Mouse (Mus musculus): ENCODE measurements around the gene Emc8. TPM values are rescaled to one million over a fixed set of nuclear protein-coding genes. Genes with fewer than 3 reads are reported as not detected.

Gene Emc8
- total and polyA plus RNA-seq, 2 experiments from 2014 or later = 43.7 to 104 TPM

DNA sequence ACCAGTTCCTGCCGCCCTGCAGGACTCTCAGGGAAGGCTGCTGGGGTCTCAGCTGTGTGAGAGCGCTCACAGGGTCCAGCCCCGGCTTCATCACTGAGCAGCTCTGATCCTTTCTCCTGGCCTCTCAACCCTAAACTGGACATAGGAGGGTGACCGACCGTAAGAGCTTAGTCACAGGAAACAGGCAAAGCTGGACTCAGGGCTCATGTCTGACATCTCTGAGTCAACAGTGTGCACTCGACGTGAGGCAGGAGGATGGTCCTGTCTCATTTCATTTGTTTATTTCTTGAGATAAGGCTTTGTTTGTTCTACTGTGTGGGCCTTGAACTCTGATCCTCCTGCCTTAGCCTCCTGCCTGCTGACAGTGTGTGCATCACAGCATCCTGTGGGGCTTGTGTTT lies 47.9 kb downstream of the Emc8 start:
- Histone ChIP-seq H3K36me3 (ENCODE audit: insufficient read depth) (no peaks in the 10 kb centered on the region), H3K9ac (no peak overlapping the region), H3K27ac (ENCODE audit: low read depth, low read length) (no peak overlapping the region), H3K4me1 (ENCODE audit: insufficient read depth) (0 out of 2 replicates have a peak, but pooled peaks cover 4% of the 10 kb centered on the region), H3K4me2 (ENCODE audit: low read depth) (no peak overlapping the region), H3K4me3 (ENCODE audit: low read depth, low read length) (no peak overlapping the region), H3K27me3 (ENCODE audit: insufficient read depth, low read length) (no peaks in the 10 kb centered on the region), H3K9me3 (ENCODE audit: low read length) (no peaks in the 10 kb centered on the region)
- 57% methylated on average over 7 of the region's 7 CpGs for WGBS
- no peak for TF ChIP-seq CTCF (IDR thresholded peaks at IDR 0.05; ENCODE audit: low read depth)
- DNase-seq (no peak), ATAC-seq (no peak)

DNA sequence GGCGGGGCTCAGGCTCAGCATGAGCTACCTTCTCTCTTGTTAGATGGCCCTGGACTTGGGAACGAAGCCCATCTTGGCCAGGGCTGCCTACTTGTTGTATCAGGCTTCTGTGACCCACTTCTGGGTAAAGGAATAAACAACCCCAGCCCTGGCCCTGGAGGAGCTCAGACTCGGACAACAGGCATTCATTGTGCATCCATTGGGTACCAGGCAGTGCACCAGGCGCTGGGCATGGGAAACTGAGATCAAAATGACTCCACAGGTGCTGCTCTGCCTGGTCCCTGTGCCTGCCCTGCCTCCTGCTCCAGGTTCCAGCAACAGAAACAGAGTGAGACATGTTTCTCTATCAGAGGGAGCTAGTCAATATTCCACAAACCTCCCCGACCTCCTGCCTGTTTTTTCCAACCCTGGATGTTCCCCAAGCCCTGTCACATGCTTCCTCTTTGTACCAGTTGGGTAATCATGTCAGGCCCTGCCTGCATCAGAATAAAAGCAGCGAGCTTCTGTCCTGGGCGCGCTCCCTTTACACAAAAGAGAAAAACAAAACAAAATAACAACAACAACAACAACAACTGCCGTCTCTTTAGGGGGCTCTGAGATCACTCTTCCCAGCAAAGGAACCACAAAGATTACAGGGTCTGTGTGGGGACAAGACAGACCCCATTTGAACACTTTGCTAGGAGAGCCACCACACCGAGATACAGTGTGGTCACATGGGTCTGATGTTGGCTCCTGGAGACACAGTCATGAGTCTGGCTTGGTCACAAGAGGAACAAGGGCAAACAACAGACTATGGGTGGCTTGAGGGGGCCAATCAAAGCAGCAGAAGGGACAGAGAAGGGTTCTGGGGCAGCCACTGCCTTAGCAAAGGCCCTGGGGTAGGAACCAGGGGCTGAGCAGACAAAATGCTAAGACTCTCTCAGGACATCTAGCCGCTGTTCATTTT lies 48.9 kb downstream of the Emc8 start:
- WGBS = 62% methylated on average over 11 of the region's 11 CpGs

DNA sequence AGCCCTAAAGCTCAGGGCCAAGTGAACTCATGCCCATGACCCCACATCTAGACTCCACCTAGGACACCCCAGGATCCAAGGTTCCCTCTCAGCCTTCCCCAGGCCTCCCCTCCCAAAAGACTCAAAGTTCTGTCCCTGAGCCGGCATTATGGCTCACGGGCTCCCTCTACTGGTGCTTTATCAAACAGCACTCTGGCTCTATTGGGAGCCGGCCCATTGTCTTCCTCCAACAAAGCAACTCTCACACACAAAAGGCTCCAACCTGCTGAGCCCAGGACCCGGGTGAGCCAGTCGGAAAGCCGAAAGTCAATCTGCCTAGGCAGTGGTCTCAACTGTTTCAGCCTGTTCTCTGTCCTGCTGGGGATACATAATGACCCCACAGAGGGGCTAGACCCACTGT lies 50.3 kb downstream of the Emc8 start:
- Histone ChIP-seq H3K27ac (ENCODE audit: low read depth, low read length) (no peak overlapping the region), H3K9ac (no peak overlapping the region), H3K36me3 (ENCODE audit: insufficient read depth) (no peaks in the 10 kb centered on the region), H3K4me1 (ENCODE audit: insufficient read depth) (0 out of 2 replicates have a peak, but pooled peaks cover 4% of the 10 kb centered on the region), H3K27me3 (ENCODE audit: insufficient read depth, low read length) (no peaks in the 10 kb centered on the region), H3K9me3 (ENCODE audit: low read length) (no peaks in the 10 kb centered on the region), H3K4me2 (ENCODE audit: low read depth) (no peak overlapping the region), H3K4me3 (ENCODE audit: low read depth, low read length) (no peak overlapping the region)
- DNase-seq (peak; percentile 89), ATAC-seq (peak; percentile 70)
- TF ChIP-seq CTCF (IDR thresholded peaks at IDR 0.05; ENCODE audit: low read depth) = peak; percentile 93
- WGBS = 0% methylated on average over 6 of the region's 6 CpGs

More for the DNA sequence above, 48.9 kb downstream of the Emc8 start:
- no peaks in the 10 kb centered on the region for H3K9me3 ChIP-seq (ENCODE audit: low read length)
- H3K4me2 ChIP-seq (ENCODE audit: low read depth) = no peak overlapping the region
- no peaks in the 10 kb centered on the region for H3K36me3 ChIP-seq (ENCODE audit: insufficient read depth)
- H3K9ac ChIP-seq = no peak overlapping the region
- 0 out of 2 replicates have a peak, but pooled peaks cover 4% of the 10 kb centered on the region for H3K4me1 ChIP-seq (ENCODE audit: insufficient read depth)
- H3K27me3 ChIP-seq (ENCODE audit: insufficient read depth, low read length) = no peaks in the 10 kb centered on the region
- ATAC-seq = no peak
- no peak for DNase-seq
- H3K4me3 ChIP-seq (ENCODE audit: low read depth, low read length) = no peak overlapping the region
- no peak for TF ChIP-seq CTCF (IDR thresholded peaks at IDR 0.05; ENCODE audit: low read depth)
- H3K27ac ChIP-seq (ENCODE audit: low read depth, low read length) = no peak overlapping the region

DNA sequence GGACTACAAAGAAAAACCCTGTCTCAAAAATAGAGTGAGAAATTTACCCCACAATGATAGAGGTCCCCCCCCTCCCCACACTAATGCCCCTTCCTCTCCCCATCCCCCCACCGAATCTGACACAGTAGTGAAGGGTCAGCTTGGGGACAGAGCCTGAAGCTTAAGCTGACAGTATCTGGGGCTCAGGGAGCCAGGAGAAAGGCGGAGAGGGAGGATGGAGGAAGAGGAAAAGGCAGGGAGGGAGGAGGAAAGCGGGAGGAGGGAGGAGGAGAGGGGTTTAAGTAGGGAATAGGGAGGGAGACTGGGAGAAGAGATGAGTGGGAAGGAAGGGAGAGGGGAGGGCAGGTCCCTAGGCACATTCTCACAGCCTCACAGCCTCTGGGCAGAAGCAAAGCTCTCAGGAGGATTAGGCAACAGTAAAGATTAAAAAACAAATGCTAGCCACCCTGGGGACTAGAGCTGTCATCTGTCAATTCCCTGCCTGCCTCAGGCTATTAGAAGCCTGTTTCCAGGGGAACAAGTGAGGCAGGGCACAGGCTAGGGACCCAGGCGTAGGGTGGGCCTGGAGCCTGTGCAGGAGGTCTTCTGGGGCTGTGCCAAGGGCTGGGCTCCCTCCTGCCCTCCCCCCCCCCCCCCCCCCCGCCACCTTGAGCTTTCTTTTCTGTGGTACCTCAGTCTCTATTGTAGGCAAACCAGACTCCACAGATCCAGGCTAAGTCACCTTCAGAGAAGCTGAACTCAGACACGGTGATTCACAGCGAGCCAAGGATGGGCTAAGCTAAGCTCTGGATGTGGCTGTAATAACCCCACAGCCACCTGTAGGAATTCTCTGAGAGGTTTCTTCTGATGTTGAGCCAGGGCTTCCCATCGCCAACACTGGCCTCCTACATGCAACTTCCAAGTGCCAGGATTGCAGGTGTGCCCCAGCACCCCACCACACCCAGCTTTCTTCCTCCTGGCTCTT lies 51.4 kb downstream of the Emc8 start:
- DNase-seq (no peak), ATAC-seq (peak; percentile 32)
- no peak overlapping the region; the same call in 1 of the 2 replicates for H3K27ac ChIP-seq (ENCODE audit: low read depth, low read length)
- no peaks in the 10 kb centered on the region for H3K36me3 ChIP-seq (ENCODE audit: insufficient read depth)
- H3K9ac ChIP-seq = peak overlapping the region; percentile 14; the same call in 1 of the 2 replicates
- no peaks in the 10 kb centered on the region for H3K9me3 ChIP-seq (ENCODE audit: low read length)
- 0 out of 2 replicates have a peak, but pooled peaks cover 4% of the 10 kb centered on the region for H3K4me1 ChIP-seq (ENCODE audit: insufficient read depth)
- 19% methylated on average over 7 of the region's 8 CpGs for WGBS
- no peak overlapping the region for H3K4me2 ChIP-seq (ENCODE audit: low read depth)
- no peak overlapping the region for H3K4me3 ChIP-seq (ENCODE audit: low read depth, low read length)
- H3K27me3 ChIP-seq (ENCODE audit: insufficient read depth, low read length) = no peaks in the 10 kb centered on the region
- no peak for TF ChIP-seq CTCF (IDR thresholded peaks at IDR 0.05; ENCODE audit: low read depth)

DNA sequence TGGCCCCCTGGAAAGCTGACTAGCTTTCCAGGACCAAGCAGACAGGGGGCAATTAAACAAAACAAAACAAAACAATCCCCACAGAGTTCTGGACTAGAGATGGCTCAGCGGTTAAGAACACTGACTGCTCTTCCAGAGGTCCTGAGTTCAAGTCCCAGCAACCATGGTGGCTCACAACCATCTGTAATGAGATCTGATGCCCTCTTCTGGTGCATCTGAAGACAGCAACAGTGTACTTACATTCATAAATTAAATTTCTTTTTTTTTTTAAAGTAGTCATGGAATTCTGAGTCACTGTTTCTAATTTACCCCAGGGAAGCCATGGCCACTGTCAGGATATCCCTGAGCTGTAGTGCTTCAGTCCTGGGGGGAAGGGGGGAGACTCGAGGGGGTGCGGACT lies 53.9 kb downstream of the Emc8 start:
- no peaks in the 10 kb centered on the region for H3K36me3 ChIP-seq (ENCODE audit: insufficient read depth)
- WGBS = 88% methylated on average over 3 of the region's 3 CpGs
- no peaks in the 10 kb centered on the region for H3K9me3 ChIP-seq (ENCODE audit: low read length)
- 0 out of 2 replicates have a peak, but pooled peaks cover 4% of the 10 kb centered on the region for H3K4me1 ChIP-seq (ENCODE audit: insufficient read depth)
- TF ChIP-seq CTCF (IDR thresholded peaks at IDR 0.05; ENCODE audit: low read depth) = no peak
- no peak overlapping the region for H3K4me2 ChIP-seq (ENCODE audit: low read depth)
- H3K27ac ChIP-seq (ENCODE audit: low read depth, low read length) = no peak overlapping the region
- DNase-seq (no peak), ATAC-seq (no peak)
- no peaks in the 10 kb centered on the region for H3K27me3 ChIP-seq (ENCODE audit: insufficient read depth, low read length)
- no peak overlapping the region for H3K9ac ChIP-seq
- no peak overlapping the region for H3K4me3 ChIP-seq (ENCODE audit: low read depth, low read length)

DNA sequence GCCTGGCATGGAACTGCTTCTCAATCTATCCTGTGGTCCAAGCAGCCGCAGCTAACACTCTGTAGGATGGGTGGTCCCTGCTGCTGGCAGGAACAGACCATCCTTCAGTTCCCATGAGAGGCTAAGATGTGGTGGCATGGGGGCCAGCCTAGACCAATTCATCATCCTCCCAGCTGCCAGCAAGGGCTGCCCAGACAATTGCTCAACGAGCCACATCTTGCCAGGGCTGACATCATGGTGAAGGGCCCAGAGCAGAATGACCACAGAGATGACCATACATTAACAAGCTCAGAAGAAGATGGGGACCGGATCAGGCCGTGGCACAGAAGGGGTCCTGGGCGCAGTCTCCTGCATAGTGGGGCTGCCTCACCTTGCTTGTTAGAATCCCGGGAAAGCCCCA lies 57.5 kb downstream of the Emc8 start:
- Histone ChIP-seq H3K9me3 (ENCODE audit: low read length) (no peaks in the 10 kb centered on the region), H3K4me3 (ENCODE audit: low read depth, low read length) (no peak overlapping the region), H3K27me3 (ENCODE audit: insufficient read depth, low read length) (no peaks in the 10 kb centered on the region), H3K36me3 (ENCODE audit: insufficient read depth) (no peaks in the 10 kb centered on the region), H3K4me1 (ENCODE audit: insufficient read depth) (no peaks in the 10 kb centered on the region), H3K9ac (no peak overlapping the region), H3K27ac (ENCODE audit: low read depth, low read length) (no peak overlapping the region), H3K4me2 (ENCODE audit: low read depth) (no peak overlapping the region)
- DNase-seq (no peak), ATAC-seq (no peak)
- 84% methylated on average over 6 of the region's 6 CpGs for WGBS
- TF ChIP-seq CTCF (IDR thresholded peaks at IDR 0.05; ENCODE audit: low read depth) = no peak
